In genomic region chr11:53758791-53759351, GRCm38 (mm10) we compare ENCODE assay signal across 9 mouse cellular contexts. TPM values are rescaled to one million over a fixed set of nuclear protein-coding genes. Genes with fewer than 3 reads are reported as not detected.
DNase-seq lines count a peak whose midpoint lies in the region; ATAC-seq and TF ChIP-seq lines count a peak whose summit lies in the region.
"Had no signal": no experiment of that assay in that cellular context is flagged by ENCODE, and none has a peak within 500 bp of the region (broad histone marks: within the 10 kb centered on the region; RNA-seq: fewer than 3 reads in every experiment).

No protein-coding gene starts in this region.

- no peak overlapping the region for H3K9ac ChIP-seq in forebrain, postnatal 0 days
- no peak overlapping the region for H3K9ac ChIP-seq in forebrain, embryonic 13.5 days
- no peak overlapping the region for H3K9ac ChIP-seq in lung, postnatal 0 days (replicated peaks; ENCODE audit: low read depth)

- TF ChIP-seq EP300 in lung, postnatal 0 days (IDR thresholded peaks at IDR 0.05) = no peak

- H3K27ac ChIP-seq in forebrain, postnatal 0 days (ENCODE audit: low read depth, low read length) = no peak overlapping the region
- no peak overlapping the region for H3K27ac ChIP-seq in forebrain, embryonic 13.5 days
- H3K27ac ChIP-seq in embryonic fibroblast, embryonic 13.5 days (ENCODE audit: insufficient read depth, low read length) = peak overlapping the region; percentile 19; the same call in 1 of the 2 replicates
- no peak overlapping the region; the same call in 1 of the 2 replicates for H3K27ac ChIP-seq in lung, postnatal 0 days (ENCODE audit: low read length)

- no peak for DNase-seq in forebrain, postnatal 0 days
- peak; percentile 31 for DNase-seq in CD4-positive helper T cell, adult 2 months (ENCODE audit: low read depth, low spot score)
- peak; percentile 66 for DNase-seq in lung, postnatal 0 days (ENCODE audit: low spot score)
- DNase-seq in layer of hippocampus, adult 8-10 months (ENCODE audit: low spot score in 2 of 2) = no peak
- no peak for DNase-seq in left cerebral cortex, postnatal 14 days (ENCODE audit: low spot score in 2 of 2)
- no peak for DNase-seq in layer of hippocampus, postnatal 10 days (ENCODE audit: low spot score in 2 of 2)

- H3K4me1 ChIP-seq in forebrain, postnatal 0 days (ENCODE audit: insufficient read depth) = 0 out of 2 replicates have a peak, but pooled peaks cover 5% of the 10 kb centered on the region
- H3K4me1 ChIP-seq in forebrain, embryonic 13.5 days = peaks cover 34% of the 10 kb centered on the region
- peaks cover 17% of the 10 kb centered on the region; the same call in 1 of the 2 replicates for H3K4me1 ChIP-seq in embryonic fibroblast, embryonic 13.5 days (ENCODE audit: control insufficient read depth, insufficient read depth, low read length)
- H3K4me1 ChIP-seq in lung, postnatal 0 days (ENCODE audit: insufficient read depth, low read depth, low read length) = peaks cover 26% of the 10 kb centered on the region

- peak; percentile 19; the same call in 1 of the 2 replicates for TF ChIP-seq CTCF in forebrain, postnatal 0 days (IDR thresholded peaks at IDR 0.05; ENCODE audit: low read depth)
- TF ChIP-seq CTCF in embryonic fibroblast, embryonic 13.5 days (IDR thresholded peaks at IDR 0.05; ENCODE audit: borderline replicate concordance, insufficient read depth, low read length) = peak; percentile 38; the same call in 1 of the 2 replicates
- TF ChIP-seq CTCF in lung, postnatal 0 days (IDR thresholded peaks at IDR 0.05) = peak; percentile 68

- H3K4me3 ChIP-seq in forebrain, postnatal 0 days (ENCODE audit: low read depth, low read length) = no peak overlapping the region
- H3K4me3 ChIP-seq in forebrain, embryonic 13.5 days = no peak overlapping the region
- no peak overlapping the region for H3K4me3 ChIP-seq in embryonic fibroblast, embryonic 13.5 days (ENCODE audit: insufficient read depth, low read length)
- no peak overlapping the region for H3K4me3 ChIP-seq in lung, postnatal 0 days (ENCODE audit: low read depth, low read length)

- TF ChIP-seq POLR2A in embryonic fibroblast, embryonic 13.5 days (IDR thresholded peaks at IDR 0.05; ENCODE audit: low read depth, low read length) = no peak

- no peak for ATAC-seq in forebrain, postnatal 0 days
- no peak for ATAC-seq in forebrain, embryonic 13.5 days
- ATAC-seq in lung, postnatal 0 days = no peak

- H3K36me3 ChIP-seq in forebrain, postnatal 0 days (ENCODE audit: insufficient read depth) = no peaks in the 10 kb centered on the region
- H3K36me3 ChIP-seq in forebrain, embryonic 13.5 days (ENCODE audit: poor library complexity, severe bottlenecking) = no peaks in the 10 kb centered on the region
- H3K36me3 ChIP-seq in lung, postnatal 0 days (ENCODE audit: insufficient read depth, low read length) = no peaks in the 10 kb centered on the region

- WGBS in forebrain, postnatal 0 days = 45% methylated on average over 6 of the region's 6 CpGs
- 38% methylated on average over 6 of the region's 6 CpGs for WGBS in forebrain, embryonic 13.5 days
- WGBS in lung, postnatal 0 days = 51% methylated on average over 6 of the region's 6 CpGs

- intact Hi-C loops in left cerebral cortex, postnatal 14 days (cut with DNase I) = loop anchor here (2.0 kb wide), 1 partner anchor 92 kb away; no protein-coding TSS in a partner anchor

- no peak overlapping the region for H3K4me2 ChIP-seq in forebrain, postnatal 0 days (ENCODE audit: low read depth)
- no peak overlapping the region for H3K4me2 ChIP-seq in forebrain, embryonic 13.5 days
- H3K4me2 ChIP-seq in lung, postnatal 0 days (replicated peaks; ENCODE audit: low read depth, low read length) = no peak overlapping the region

- peaks cover 10% of the 10 kb centered on the region; the same call in 1 of the 2 replicates for H3K27me3 ChIP-seq in forebrain, postnatal 0 days (ENCODE audit: insufficient read depth, low read length)
- H3K27me3 ChIP-seq in forebrain, embryonic 13.5 days = peaks cover 42% of the 10 kb centered on the region
- H3K27me3 ChIP-seq in lung, postnatal 0 days (replicated peaks; ENCODE audit: insufficient read depth, low read length) = no peaks in the 10 kb centered on the region

- no peaks in the 10 kb centered on the region for H3K9me3 ChIP-seq in forebrain, postnatal 0 days (ENCODE audit: low read length)
- no peaks in the 10 kb centered on the region for H3K9me3 ChIP-seq in forebrain, embryonic 13.5 days (replicated peaks)
- H3K9me3 ChIP-seq in lung, postnatal 0 days (ENCODE audit: low read length) = no peaks in the 10 kb centered on the region

RNA-seq across cellular contexts. Expression of gene Irf1, which starts 10.9 kb away (rescaled TPM):
- 3.1 and 3.7 TPM in 2 replicates for total RNA-seq in forebrain, postnatal 0 days (2014; rRNA removed)
- polyA plus RNA-seq in forebrain, postnatal 0 days (2015; fragmentation: Nextera tagmentation; extraction: Ambion mirVana) = 3.2 and 4.0 TPM in 2 replicates
- polyA plus RNA-seq in forebrain, embryonic 13.5 days (2015; fragmentation: Nextera tagmentation; extraction: Ambion mirVana) = 2.6 and 2.7 TPM in 2 replicates
- polyA plus RNA-seq in embryonic fibroblast, embryonic 13.5 days (2011; ENCODE audit: insufficient read length, low read depth, missing spikeins) = 19.7 and 35.1 TPM in 2 replicates
- 52.5 and 64.9 TPM in 2 replicates for polyA plus RNA-seq in lung, postnatal 0 days (2015; fragmentation: Nextera tagmentation; extraction: Ambion mirVana)
- total RNA-seq in layer of hippocampus, adult 8-10 months (2022) = 10 to 100 TPM in 3 of 4 experiments, 1 to 10 TPM in 1; 9.7 to 12.9 (median 11.0) TPM
- 1 to 10 TPM; 4.5 to 5.5 TPM for total RNA-seq in left cerebral cortex, postnatal 14 days (2021)
- total RNA-seq in layer of hippocampus, postnatal 10 days (2021) = 1 to 10 TPM; 5.1 to 5.7 TPM

RNA-seq across cellular contexts. Expression of gene Gm17334, which starts 14.1 kb away (rescaled TPM):
- 1.5 TPM in 1 of 2 replicates, not detected in the other for total RNA-seq in forebrain, postnatal 0 days (2014; rRNA removed)
- polyA plus RNA-seq in forebrain, postnatal 0 days (2015; fragmentation: Nextera tagmentation; extraction: Ambion mirVana) = not detected in 2 replicates
- polyA plus RNA-seq in forebrain, embryonic 13.5 days (2015; fragmentation: Nextera tagmentation; extraction: Ambion mirVana) = not detected in 2 replicates
- polyA plus RNA-seq in embryonic fibroblast, embryonic 13.5 days (2011; ENCODE audit: insufficient read length, low read depth, missing spikeins) = not detected in 2 replicates
- 0.46 and 0.61 TPM in 2 replicates for polyA plus RNA-seq in lung, postnatal 0 days (2015; fragmentation: Nextera tagmentation; extraction: Ambion mirVana)
- total RNA-seq in layer of hippocampus, adult 8-10 months (2022) = 1 to 10 TPM; 1.1 to 2.4 (median 1.9) TPM
- under 1 TPM in 1 of 2 experiments, not detected in 1; 0.51 TPM for total RNA-seq in left cerebral cortex, postnatal 14 days (2021)
- total RNA-seq in layer of hippocampus, postnatal 10 days (2021) = not detected

RNA-seq across cellular contexts. Expression of gene Il5, which starts 38.3 kb away (rescaled TPM):
- 0.23 and 0.29 TPM in 2 replicates for total RNA-seq in forebrain, postnatal 0 days (2014; rRNA removed)
- polyA plus RNA-seq in forebrain, postnatal 0 days (2015; fragmentation: Nextera tagmentation; extraction: Ambion mirVana) = 0.10 and 0.18 TPM in 2 replicates
- not detected in 2 replicates for polyA plus RNA-seq in forebrain, embryonic 13.5 days (2015; fragmentation: Nextera tagmentation; extraction: Ambion mirVana)
- polyA plus RNA-seq in embryonic fibroblast, embryonic 13.5 days (2011; ENCODE audit: insufficient read length, low read depth, missing spikeins) = not detected in 2 replicates
- polyA plus RNA-seq in lung, postnatal 0 days (2015; fragmentation: Nextera tagmentation; extraction: Ambion mirVana) = not detected in 2 replicates
- total RNA-seq in layer of hippocampus, adult 8-10 months (2022) = not detected
- total RNA-seq in left cerebral cortex, postnatal 14 days (2021) = not detected
- total RNA-seq in layer of hippocampus, postnatal 10 days (2021) = not detected
- total RNA-seq: gastrocnemius, postnatal 36 days had no signal

RNA-seq across cellular contexts. Expression of gene Rad50, which starts 51.8 kb away (rescaled TPM):
- total RNA-seq in forebrain, postnatal 0 days (2014; rRNA removed) = 7.1 and 9.2 TPM in 2 replicates
- polyA plus RNA-seq in forebrain, postnatal 0 days (2015; fragmentation: Nextera tagmentation; extraction: Ambion mirVana) = 8.6 and 11.8 TPM in 2 replicates
- 17.7 and 18.2 TPM in 2 replicates for polyA plus RNA-seq in forebrain, embryonic 13.5 days (2015; fragmentation: Nextera tagmentation; extraction: Ambion mirVana)
- polyA plus RNA-seq in embryonic fibroblast, embryonic 13.5 days (2011; ENCODE audit: insufficient read length, low read depth, missing spikeins) = 25.8 and 31.7 TPM in 2 replicates
- polyA plus RNA-seq in lung, postnatal 0 days (2015; fragmentation: Nextera tagmentation; extraction: Ambion mirVana) = 18.1 and 19.4 TPM in 2 replicates
- total RNA-seq in layer of hippocampus, adult 8-10 months (2022) = 10 to 100 TPM; 11.3 to 15.9 (median 13.0) TPM
- total RNA-seq in left cerebral cortex, postnatal 14 days (2021) = 1 to 10 TPM; 8.2 to 9.0 TPM
- 10 to 100 TPM in 1 of 2 experiments, 1 to 10 TPM in 1; 9.5 to 10.1 TPM for total RNA-seq in layer of hippocampus, postnatal 10 days (2021)

Comparison
In these comparisons a context has a peak if more than half of its experiments do, and no peak if none do; other contexts are left out.
1. DNase-seq: peak in CD4-positive helper T cell, adult 2 months (single experiment) and lung, postnatal 0 days (single experiment); none in forebrain, postnatal 0 days (single experiment), layer of hippocampus, adult 8-10 months (0 of 2), left cerebral cortex, postnatal 14 days (0 of 2) and layer of hippocampus, postnatal 10 days (0 of 2).
2. Peak in every context shown above with its lines, with median percentiles within 50 percentile points of each other: CTCF ChIP-seq.